ENCODE assay signal across 8 mouse cellular contexts in genomic region chr14:57057563-57058321, GRCm38 (mm10). TPM values are rescaled to one million over a fixed set of nuclear protein-coding genes. Genes with fewer than 3 reads are reported as not detected.
DNase-seq lines count a peak whose midpoint lies in the region; ATAC-seq lines count a peak whose summit lies in the region.

TSS of gene Gja3 (minus strand) at chr14:57058100.

- no peaks in the 10 kb centered on the region for H3K9me3 ChIP-seq in hindbrain, embryonic 10.5 days
- no peaks in the 10 kb centered on the region for H3K9me3 ChIP-seq in limb, embryonic 15.5 days

- H3K27ac ChIP-seq in hindbrain, embryonic 10.5 days: no peak within 1 kb of the TSS; the same call in 1 of the 2 replicates
- H3K27ac ChIP-seq in limb, embryonic 15.5 days: no peak within 1 kb of the TSS

- peak; percentile 3 for DNase-seq in CD4-positive, CD25-positive, alpha-beta regulatory T cell, adult 2 months (ENCODE audit: low read depth, low spot score)
- peak; percentile 24 to 64 for DNase-seq in urinary bladder, postnatal 4 days (ENCODE audit: low spot score in 2 of 2)
- no peak for DNase-seq in urinary bladder, postnatal 10 days (ENCODE audit: low spot score)
- peak; percentile 53 for DNase-seq in hindbrain, embryonic 10.5 days (ENCODE audit: low spot score)
- DNase-seq in ovary, postnatal 14 days (ENCODE audit: low spot score): peak; percentile 13
- DNase-seq in urinary bladder, postnatal 25 days (ENCODE audit: low spot score): no peak

- H3K4me2 ChIP-seq in limb, embryonic 15.5 days: peak within 1 kb of the TSS; percentile 97

- peaks cover 60% of the 10 kb centered on the region for H3K27me3 ChIP-seq in hindbrain, embryonic 10.5 days (ENCODE audit: insufficient read depth, poor library complexity, severe bottlenecking)
- H3K27me3 ChIP-seq in limb, embryonic 15.5 days: peaks cover 45% of the 10 kb centered on the region

- peak within 1 kb of the TSS; percentile 61 for H3K4me3 ChIP-seq in hindbrain, embryonic 10.5 days
- peak within 1 kb of the TSS; percentile 52 for H3K4me3 ChIP-seq in limb, embryonic 15.5 days

- no peaks in the 10 kb centered on the region for H3K36me3 ChIP-seq in hindbrain, embryonic 10.5 days
- no peaks in the 10 kb centered on the region for H3K36me3 ChIP-seq in limb, embryonic 15.5 days

- no peak for ATAC-seq in CD4-positive, CD25-positive, alpha-beta regulatory T cell, adult 4 months
- ATAC-seq in limb, embryonic 15.5 days (ENCODE audit: insufficient number of reproducible peaks, low FRiP score, low TSS enrichment, low read depth): peak; percentile 56

- H3K9ac ChIP-seq in limb, embryonic 15.5 days: 0 out of 2 replicates have a peak within 1 kb of the TSS, but pooled peaks have one; percentile 14

- under 1% methylated on average over 79 of the region's 79 CpGs for WGBS in hindbrain, embryonic 10.5 days
- WGBS in limb, embryonic 15.5 days: under 1% methylated on average over 73 of the region's 79 CpGs

- peaks cover 10% of the 10 kb centered on the region for H3K4me1 ChIP-seq in hindbrain, embryonic 10.5 days (replicated peaks)
- peaks cover 13% of the 10 kb centered on the region for H3K4me1 ChIP-seq in limb, embryonic 15.5 days

RNA-seq across cellular contexts. Expression of gene Gja3, which starts in this region (rescaled TPM):
- polyA plus RNA-seq in CD4-positive, CD25-positive, alpha-beta regulatory T cell, adult 4 months (2017; shearing (Covaris generic)): not detected
- polyA plus RNA-seq in hindbrain, embryonic 10.5 days (2016; fragmentation: Nextera tagmentation; extraction: Ambion mirVana): not detected in 2 replicates
- polyA plus RNA-seq in limb, embryonic 15.5 days (2015; fragmentation: Nextera tagmentation; extraction: Ambion mirVana): 5.6 and 14.7 TPM in 2 replicates

Comparison
In these comparisons a context has a peak if more than half of its experiments do, and no peak if none do; other contexts are left out.
1. DNase-seq: peak in CD4-positive, CD25-positive, alpha-beta regulatory T cell, adult 2 months (single experiment), urinary bladder, postnatal 4 days (2 of 2) and ovary, postnatal 14 days (single experiment); none in urinary bladder, postnatal 10 days (single experiment) and urinary bladder, postnatal 25 days (single experiment).
2. Peak in DNase-seq and H3K4me3 ChIP-seq in hindbrain, embryonic 10.5 days; RNA of the gene not detected or under 1 TPM.